Mouse (Mus musculus): ENCODE data around the gene Rps6. TPM values are rescaled to one million over a fixed set of nuclear protein-coding genes. Genes with fewer than 3 reads are reported as not detected.
A peak's percentile ranks its signal among the peaks of the same experiment; 100 is the strongest.
"Not testable (repeated sequence)": the region's sequence is repeated elsewhere in the genome, so short reads cannot be mapped to it uniquely, and the experiment has no call there.

Gene Rps6
- total RNA-seq, 2 experiments from 2014 or later, result 229 to 1,192 TPM

DNA sequence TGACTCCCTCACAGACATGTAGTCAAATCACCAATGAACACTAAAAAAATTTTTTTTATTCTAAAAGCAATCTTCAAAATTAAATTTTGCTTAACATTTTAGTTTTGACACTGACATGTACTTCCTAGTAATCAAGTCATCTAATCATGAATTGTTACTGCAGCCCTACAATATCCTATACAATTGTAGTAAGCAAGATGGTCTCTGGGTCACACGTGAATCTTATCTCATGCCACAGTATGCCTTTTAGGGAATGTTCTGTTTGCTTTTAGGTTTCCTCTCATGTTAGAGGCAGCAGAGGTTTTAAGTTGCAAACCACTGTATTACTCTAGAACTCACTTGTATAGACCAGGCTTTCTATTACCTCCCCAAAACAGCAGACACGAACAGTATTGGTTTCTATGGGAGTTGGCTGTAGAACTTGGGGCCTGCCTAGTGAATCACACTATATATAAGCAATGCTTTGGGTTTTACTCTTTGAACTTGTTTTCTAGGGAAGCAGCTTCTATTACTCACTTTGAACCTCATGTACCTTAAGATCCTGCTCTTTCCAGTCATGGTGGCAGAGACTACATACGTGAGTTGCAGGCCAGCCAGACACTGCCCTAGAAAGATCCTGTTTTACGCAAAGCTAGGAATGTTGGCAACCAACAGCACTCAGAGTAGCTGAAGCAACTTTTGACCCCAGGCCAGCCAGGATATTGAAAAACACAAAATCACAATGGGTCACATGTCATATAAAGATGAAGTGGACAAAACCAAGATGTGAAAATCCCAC lies 4.2 kb downstream of the Rps6 start:
- ATAC-seq (replicated peaks; ENCODE audit: low FRiP score, poor library complexity, severe bottlenecking), result no peak

GRCm38 (mm10) chr4:86852018-86852417 lies 5.2 kb downstream of the Rps6 start:
- no peak for ATAC-seq (replicated peaks; ENCODE audit: low FRiP score, poor library complexity, severe bottlenecking)

DNA sequence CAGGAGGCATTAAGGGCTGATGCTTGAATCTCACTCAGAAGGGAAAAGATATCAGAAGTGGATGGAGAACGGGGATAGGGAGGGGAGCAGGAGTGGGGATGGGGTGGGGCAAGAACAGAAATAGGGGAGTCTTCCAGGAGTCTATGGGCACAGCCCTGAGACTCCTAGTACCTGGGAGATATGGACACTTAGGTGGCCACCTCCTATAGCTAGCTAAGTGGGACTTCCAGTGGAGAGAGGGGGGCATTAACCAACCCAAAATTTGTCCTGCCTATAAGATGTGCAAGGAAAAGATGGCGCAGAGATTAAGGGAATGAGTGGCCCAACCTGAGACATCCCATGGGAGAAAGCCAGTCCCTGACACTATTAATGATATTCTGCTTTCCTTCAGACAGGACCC lies 5.9 kb downstream of the Rps6 start:
- no peak for ATAC-seq (replicated peaks; ENCODE audit: low FRiP score, poor library complexity, severe bottlenecking)

- ATAC-seq (replicated peaks; ENCODE audit: low FRiP score, poor library complexity, severe bottlenecking), result no peak
These were observed 10.0 kb downstream of the Rps6 start for GRCm38 (mm10) chr4:86847246-86847645.

DNA sequence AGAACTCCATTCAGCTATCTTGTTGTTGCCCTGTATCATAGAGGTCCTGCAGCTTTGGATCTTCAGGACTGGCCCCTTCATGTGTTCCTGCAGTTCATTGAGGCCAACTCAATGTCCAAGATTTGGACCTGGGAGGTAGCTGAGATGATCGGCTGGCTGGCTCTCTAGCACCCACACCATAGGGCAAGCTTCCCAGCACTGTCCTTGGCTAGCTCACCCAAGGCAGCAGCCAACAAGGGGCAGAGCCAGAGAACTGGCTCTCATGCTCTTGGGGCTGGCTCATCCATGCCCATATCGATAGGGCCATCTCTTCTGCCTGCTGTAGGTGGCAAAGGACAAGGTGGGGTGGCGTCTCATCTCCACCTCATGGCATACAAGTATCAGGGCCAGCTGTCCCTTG lies 11.8 kb downstream of the Rps6 start:
- ATAC-seq (replicated peaks; ENCODE audit: low FRiP score, poor library complexity, severe bottlenecking), result no peak

- not testable (repeated sequence) for ATAC-seq (replicated peaks; ENCODE audit: low FRiP score, poor library complexity, severe bottlenecking)
These were observed 16.1 kb downstream of the Rps6 start for GRCm38 (mm10) chr4:86841141-86841540.

- no peak for ATAC-seq (replicated peaks; ENCODE audit: low FRiP score, poor library complexity, severe bottlenecking)
These were observed 25.3 kb downstream of the Rps6 start for GRCm38 (mm10) chr4:86831896-86832295.

DNA sequence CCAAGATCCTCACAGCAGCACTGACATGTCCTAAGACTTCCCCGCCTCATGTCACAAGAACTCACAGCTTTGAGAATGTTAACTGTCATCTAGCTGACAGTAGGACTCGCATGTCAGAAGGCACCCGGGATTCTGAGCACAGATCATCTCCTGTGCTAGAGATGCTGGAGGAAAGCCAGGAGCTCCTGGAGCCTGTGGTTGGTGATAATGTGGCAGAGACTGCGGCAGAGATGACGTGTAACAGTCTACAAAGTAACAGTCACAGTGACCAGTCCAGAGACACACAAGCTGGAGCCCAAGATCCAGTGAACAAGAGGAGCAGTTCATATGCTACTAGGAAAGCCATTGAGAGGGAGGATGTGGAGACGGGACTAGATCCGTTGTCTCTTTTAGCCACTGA lies 32.1 kb downstream of the Rps6 start:
- ATAC-seq (replicated peaks; ENCODE audit: low FRiP score, poor library complexity, severe bottlenecking), result 0 out of 2 replicates have a peak, but pooled peaks have one; percentile 12

- no peak; the same call in 1 of the 2 replicates for ATAC-seq (replicated peaks; ENCODE audit: low FRiP score, poor library complexity, severe bottlenecking)
These were observed 34.0 kb downstream of the Rps6 start for GRCm38 (mm10) chr4:86823169-86823568.

DNA sequence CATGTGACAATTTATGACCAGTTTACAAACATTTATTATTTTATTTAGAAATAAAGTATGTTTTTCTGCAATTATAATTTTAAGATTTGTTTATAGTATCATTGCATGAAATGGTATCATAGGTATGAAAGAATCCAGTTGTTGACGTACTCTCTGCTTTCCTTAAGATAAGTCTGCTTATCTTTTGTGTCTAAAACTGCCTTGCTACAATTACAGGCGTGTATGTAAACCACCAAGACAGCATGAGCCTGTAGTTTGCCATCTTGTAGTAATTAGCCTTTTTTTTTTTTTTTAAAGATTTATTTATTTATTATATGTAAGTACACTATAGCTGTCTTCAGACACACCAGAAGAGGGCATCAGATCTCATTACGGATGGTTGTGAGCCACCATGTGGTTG lies 42.4 kb downstream of the Rps6 start:
- ATAC-seq (replicated peaks; ENCODE audit: low FRiP score, poor library complexity, severe bottlenecking), result no peak

DNA sequence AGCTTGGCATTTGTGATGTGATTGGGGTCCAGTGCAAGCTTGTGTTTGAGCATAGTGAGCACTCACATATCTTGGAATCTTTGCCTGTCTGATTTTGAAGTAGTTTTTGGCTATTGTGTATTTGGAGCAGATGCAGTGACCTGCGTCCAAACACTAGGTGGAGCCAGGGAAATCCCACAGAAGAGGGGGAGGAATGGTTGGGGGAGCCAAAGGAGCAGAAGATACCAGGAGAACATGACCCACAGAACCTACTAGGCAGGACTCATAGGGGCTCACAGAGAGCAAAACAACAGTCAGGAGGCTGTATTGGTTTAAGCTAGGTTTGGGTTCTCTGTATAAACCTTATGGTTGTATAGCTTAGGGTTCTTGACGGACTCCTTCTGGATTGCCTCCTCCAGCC lies 46.6 kb downstream of the Rps6 start:
- ATAC-seq (replicated peaks; ENCODE audit: low FRiP score, poor library complexity, severe bottlenecking), result no peak

Other genes starting within 250 kb of the Rps6 start
- 11.5 and 19.3 TPM in 2 replicates for gene Haus6, start 245.4 kb downstream of the Rps6 start, total RNA-seq (2015; ENCODE audit: low replicate concordance)
- gene Haus6, start 245.4 kb downstream of the Rps6 start, total RNA-seq (2017; ENCODE audit: low replicate concordance), result 16.9 and 27.2 TPM in 2 replicates
- 16.3 and 24.1 TPM in 2 replicates for gene Plin2, start 187.4 kb downstream of the Rps6 start, total RNA-seq (2015; ENCODE audit: low replicate concordance)
- 18.5 and 30.5 TPM in 2 replicates for gene Plin2, start 187.4 kb downstream of the Rps6 start, total RNA-seq (2017; ENCODE audit: low replicate concordance)
- gene Dennd4c, start 108.9 kb downstream of the Rps6 start, total RNA-seq (2015; ENCODE audit: low replicate concordance), result 9.2 and 12.3 TPM in 2 replicates
- 10.5 and 11.8 TPM in 2 replicates for gene Dennd4c, start 108.9 kb downstream of the Rps6 start, total RNA-seq (2017; ENCODE audit: low replicate concordance)
- 1.4 TPM in 1 of 2 replicates, not detected in the other for gene Acer2, start 17.0 kb upstream of the Rps6 start, total RNA-seq (2015; ENCODE audit: low replicate concordance)
- 0.68 TPM in 1 of 2 replicates, not detected in the other for gene Acer2, start 17.0 kb upstream of the Rps6 start, total RNA-seq (2017; ENCODE audit: low replicate concordance)